Mouse (Mus musculus): ENCODE data around the gene Phlda3.

Gene Phlda3

GRCm38 (mm10) chr1:135765645-135766591 lies at the start of gene Phlda3:
TSS of gene Phlda3 (plus strand) at chr1:135766119.
- peak; percentile 73 for DNase-seq (ENCODE audit: low spot score)

GRCm38 (mm10) chr1:135719486-135719885 lies 46.4 kb upstream of the Phlda3 start:
- peak; percentile 72 for DNase-seq (ENCODE audit: low spot score)

- DNase-seq (ENCODE audit: low spot score): no peak
Observed at GRCm38 (mm10) chr1:135719983-135720382, 45.9 kb upstream of the Phlda3 start, which contains the start of gene Csrp1. TSS of gene Csrp1 (plus strand) at chr1:135720061.

GRCm38 (mm10) chr1:135723016-135723415 lies 42.9 kb upstream of the Phlda3 start:
- DNase-seq (ENCODE audit: low spot score): no peak

GRCm38 (mm10) chr1:135724134-135724533 lies 41.8 kb upstream of the Phlda3 start:
- no peak for DNase-seq (ENCODE audit: low spot score)

GRCm38 (mm10) chr1:135725324-135725723 lies 40.6 kb upstream of the Phlda3 start:
- no peak for DNase-seq (ENCODE audit: low spot score)

- DNase-seq (ENCODE audit: low spot score): no peak
Observed at GRCm38 (mm10) chr1:135725936-135726335, 40.0 kb upstream of the Phlda3 start.

- peak; percentile 78 for DNase-seq (ENCODE audit: low spot score)
Observed at GRCm38 (mm10) chr1:135728631-135729366, 37.1 kb upstream of the Phlda3 start.

GRCm38 (mm10) chr1:135729367-135729713 lies 36.6 kb upstream of the Phlda3 start:
- DNase-seq (ENCODE audit: low spot score): no peak

- no peak for DNase-seq (ENCODE audit: low spot score)
Observed at GRCm38 (mm10) chr1:135729821-135730220, 36.1 kb upstream of the Phlda3 start.

GRCm38 (mm10) chr1:135730296-135730695 lies 35.6 kb upstream of the Phlda3 start:
- no peak for DNase-seq (ENCODE audit: low spot score)

- no peak for DNase-seq (ENCODE audit: low spot score)
Observed at GRCm38 (mm10) chr1:135731393-135731792, 34.5 kb upstream of the Phlda3 start.

GRCm38 (mm10) chr1:135731897-135732684 lies 33.8 kb upstream of the Phlda3 start:
- no peak for DNase-seq (ENCODE audit: low spot score)

GRCm38 (mm10) chr1:135734225-135734937 lies 31.5 kb upstream of the Phlda3 start:
- no peak for DNase-seq (ENCODE audit: low spot score)

GRCm38 (mm10) chr1:135735460-135735859 lies 30.5 kb upstream of the Phlda3 start:
- no peak for DNase-seq (ENCODE audit: low spot score)

GRCm38 (mm10) chr1:135744987-135745386 lies 20.9 kb upstream of the Phlda3 start:
- DNase-seq (ENCODE audit: low spot score): no peak

GRCm38 (mm10) chr1:135746248-135746647 lies 19.7 kb upstream of the Phlda3 start:
- no peak for DNase-seq (ENCODE audit: low spot score)

GRCm38 (mm10) chr1:135752737-135753348 lies 13.1 kb upstream of the Phlda3 start:
- peak; percentile 91 for DNase-seq (ENCODE audit: low spot score)

- no peak for DNase-seq (ENCODE audit: low spot score)
Observed at GRCm38 (mm10) chr1:135755287-135755686, 10.6 kb upstream of the Phlda3 start.

GRCm38 (mm10) chr1:135755913-135756312 lies 10.0 kb upstream of the Phlda3 start:
- DNase-seq (ENCODE audit: low spot score): no peak

- DNase-seq (ENCODE audit: low spot score): no peak
Observed at GRCm38 (mm10) chr1:135757287-135757686, 8.6 kb upstream of the Phlda3 start.

All from ovary, postnatal 14 days (tissue).